Mouse (Mus musculus) ovary, adult 18-20 months (tissue): Measurements from ENCODE around the gene Styxl1.
A peak's percentile ranks its signal among the peaks of the same experiment; 100 is the strongest.

ENCODE experiments used
- DNase-seq: peaks from one replicate; pipeline ENCODE4 v3.0.0; 2022; ENCODE audit warnings: low spot score, mixed read lengths

The Styxl1 gene

GRCm38 (mm10) chr5:135764971-135765370, 13.2 kb downstream of the Styxl1 start:
- no peak for DNase-seq

GRCm38 (mm10) chr5:135763526-135763925, 14.7 kb downstream of the Styxl1 start:
- DNase-seq, result peak; percentile 29

DNA sequence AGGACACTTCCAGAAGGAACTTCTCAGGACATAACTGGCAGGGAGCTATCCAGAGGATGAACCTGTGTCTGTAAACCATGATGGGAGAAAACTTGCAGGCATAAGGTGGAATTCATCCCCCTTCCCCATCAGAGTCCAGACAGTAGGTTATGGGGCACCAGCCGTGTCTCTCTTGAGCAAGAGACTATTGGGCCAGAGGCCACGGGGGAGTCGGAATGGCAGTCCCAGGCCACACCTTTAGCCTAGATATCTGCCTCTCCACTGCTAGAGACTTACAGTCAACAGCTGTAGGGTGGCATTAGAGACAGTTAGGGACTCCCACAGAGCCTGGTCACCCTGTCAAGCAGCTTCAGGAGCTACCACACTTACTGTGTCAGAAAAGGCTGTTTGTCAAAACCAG, 16.3 kb downstream of the Styxl1 start:
- DNase-seq, result no peak

DNA sequence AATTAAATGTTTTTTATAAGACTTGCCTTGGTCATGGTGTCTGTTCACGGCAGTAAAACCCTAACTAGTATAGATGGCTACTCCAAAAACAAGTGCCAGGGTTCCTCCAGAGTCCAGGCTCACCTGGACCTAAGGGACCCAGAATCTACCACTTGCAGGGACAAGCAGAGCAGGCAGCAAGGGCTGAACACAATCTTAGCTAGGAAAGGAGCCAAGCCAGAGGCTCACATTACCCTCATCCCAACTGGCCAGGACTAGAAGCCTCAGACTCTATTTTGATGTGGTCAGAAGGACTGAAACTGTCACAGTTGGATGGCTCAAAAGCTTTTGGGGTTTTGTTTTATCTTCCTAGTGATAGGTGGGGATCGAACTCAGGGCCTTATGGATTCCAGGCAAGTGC, 26.6 kb downstream of the Styxl1 start:
- DNase-seq, result no peak

DNA sequence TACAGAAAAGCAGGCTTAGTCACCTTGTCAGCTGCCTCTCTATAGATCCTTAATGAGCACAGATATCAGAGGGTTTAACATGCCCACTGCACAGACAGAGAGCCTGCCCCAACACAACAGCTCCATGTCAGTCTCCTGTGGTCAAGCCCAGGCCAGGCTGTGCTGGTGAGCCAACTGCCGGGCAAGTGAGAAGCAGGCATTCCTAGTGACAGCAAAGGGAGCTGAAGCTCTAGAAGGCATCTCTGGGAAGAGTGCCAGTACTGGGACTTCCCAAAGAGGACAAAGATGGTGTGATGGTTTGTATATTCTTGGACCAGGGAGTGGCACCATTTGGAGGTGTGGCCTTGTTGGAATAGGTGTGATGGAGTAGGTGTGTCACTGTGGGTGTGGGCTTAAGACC, 27.1 kb downstream of the Styxl1 start:
- DNase-seq, result no peak

GRCm38 (mm10) chr5:135744742-135745141, 33.4 kb downstream of the Styxl1 start:
- DNase-seq, result no peak

DNA sequence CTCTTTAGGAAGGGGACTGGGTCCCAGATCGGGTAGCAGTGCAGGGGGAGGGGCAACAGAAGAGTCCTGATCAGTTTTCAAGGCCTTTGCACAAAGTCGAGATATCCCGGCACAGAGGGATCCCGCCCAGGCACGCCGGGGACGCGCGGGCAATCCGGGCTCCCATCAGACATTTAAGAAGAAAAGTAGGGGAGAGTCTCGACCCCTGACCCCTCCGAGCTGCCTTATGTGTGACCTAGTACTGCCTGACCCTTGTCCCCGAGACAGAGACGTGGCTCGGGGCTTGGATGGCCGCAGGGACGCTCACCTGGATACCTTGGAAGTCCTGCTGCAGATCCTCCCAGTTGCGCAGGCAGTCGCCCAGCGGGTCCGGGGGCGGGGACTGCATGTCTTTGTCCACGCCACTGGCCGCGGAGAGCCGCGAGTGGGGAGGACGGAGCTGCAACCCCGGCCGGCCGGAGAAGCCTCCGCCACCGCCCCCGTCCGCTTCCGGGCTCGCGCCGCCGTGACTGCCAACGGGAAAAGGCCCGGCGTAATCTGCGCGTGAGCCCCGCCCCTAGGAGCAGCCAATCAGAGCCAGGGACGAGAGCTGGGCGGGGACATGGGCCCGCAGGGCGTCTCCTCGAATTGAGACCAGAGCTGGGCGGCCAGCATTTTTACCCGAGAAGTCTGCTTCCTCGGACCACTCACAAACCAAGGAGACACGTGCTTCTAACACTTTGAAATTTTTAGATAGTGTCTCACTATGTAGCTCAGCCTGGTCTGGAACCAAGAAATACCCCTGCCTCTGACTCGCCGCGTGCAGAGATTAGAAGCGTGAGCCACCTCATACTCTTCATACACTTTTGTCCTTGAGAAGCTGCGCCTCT, 34.2 kb downstream of the Styxl1 start, which contains the start of gene Tmem120a:
TSS of gene Tmem120a (minus strand) at position 708 of the 869 bp plus-strand sequence.
- peak; percentile 92 for DNase-seq

DNA sequence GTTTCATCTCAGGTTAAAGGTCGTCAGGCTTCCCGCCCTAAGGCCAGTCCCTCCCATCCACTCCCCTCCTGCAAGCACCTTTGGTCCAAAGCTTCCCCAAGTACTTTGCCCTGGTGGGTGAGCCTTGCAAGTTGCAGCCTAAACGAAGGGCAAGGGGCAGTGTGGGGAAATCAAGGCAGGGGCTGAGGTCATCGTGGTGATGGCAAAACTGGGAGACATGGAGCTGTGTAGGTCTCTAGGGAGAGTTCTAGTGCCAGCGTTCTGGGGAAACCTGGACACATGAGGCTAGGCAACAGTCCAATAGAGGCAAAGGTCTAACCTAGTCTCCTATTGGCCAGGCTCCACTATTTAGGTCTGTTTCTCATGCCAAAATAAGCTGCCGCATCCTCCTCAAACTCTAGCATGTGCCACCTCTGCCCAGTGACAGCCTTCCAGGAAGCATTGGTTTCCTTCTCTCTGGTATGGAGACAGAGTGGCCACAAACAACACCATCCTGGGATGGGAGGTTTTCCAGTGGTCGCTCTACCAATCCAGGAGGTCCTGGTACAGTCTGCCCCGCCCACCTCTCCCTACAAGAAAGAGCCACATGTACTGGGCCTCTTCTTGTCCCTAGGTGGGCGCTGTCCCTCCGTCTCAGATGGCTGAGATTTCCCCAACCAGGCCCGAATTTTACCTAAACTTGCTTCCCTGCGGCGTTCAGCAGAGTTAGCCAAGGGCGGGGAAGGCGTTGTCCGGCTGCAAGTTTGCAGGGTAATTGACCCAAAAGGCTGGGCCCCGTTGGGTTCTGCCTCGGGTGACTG, 35.0 kb downstream of the Styxl1 start:
- no peak for DNase-seq

DNA sequence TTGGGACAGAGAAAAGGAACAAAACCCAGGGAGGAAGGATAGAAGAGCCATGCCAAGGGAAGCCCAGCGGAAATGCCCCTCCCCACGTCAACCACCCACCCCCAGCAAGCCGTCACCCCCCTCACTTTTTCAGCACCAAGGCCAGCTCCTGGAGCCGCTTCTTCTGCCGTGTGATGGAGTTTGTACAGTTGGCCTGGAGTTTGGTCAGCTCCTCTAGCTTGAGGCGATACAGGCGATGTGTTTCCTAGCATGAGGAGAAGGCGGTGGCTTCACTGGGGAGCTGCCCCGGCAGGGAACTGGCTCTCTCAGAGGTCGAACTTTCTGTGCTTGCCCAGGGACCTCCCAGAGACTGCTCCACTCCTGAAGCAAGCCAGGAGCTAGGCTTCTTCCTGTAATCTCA, 36.0 kb downstream of the Styxl1 start:
- no peak for DNase-seq

DNA sequence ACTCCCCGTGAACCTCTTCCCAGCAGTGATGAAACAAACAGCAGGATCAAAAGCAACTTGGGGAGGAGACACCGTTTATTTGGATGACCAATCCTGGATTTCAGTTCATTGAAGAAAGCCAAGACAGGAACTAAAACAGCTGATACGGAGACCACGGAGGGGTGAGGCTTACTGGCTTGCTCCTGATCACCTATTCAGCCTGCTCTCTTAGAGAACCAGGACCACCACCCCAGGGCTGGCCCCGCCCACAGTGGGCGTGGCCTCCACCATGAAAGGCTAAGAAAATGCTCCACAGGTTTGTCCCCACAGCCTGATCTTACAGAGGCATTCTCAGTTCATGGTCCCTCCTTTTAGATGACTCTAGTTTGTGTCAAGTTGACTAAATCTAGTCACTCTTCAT, 39.9 kb downstream of the Styxl1 start:
- DNase-seq, result no peak

- DNase-seq, result no peak
Observed at GRCm38 (mm10) chr5:135737154-135737553, 41.0 kb downstream of the Styxl1 start.

GRCm38 (mm10) chr5:135736544-135736943, 41.6 kb downstream of the Styxl1 start:
- no peak for DNase-seq

GRCm38 (mm10) chr5:135735741-135736140, 42.4 kb downstream of the Styxl1 start:
- no peak for DNase-seq

DNA sequence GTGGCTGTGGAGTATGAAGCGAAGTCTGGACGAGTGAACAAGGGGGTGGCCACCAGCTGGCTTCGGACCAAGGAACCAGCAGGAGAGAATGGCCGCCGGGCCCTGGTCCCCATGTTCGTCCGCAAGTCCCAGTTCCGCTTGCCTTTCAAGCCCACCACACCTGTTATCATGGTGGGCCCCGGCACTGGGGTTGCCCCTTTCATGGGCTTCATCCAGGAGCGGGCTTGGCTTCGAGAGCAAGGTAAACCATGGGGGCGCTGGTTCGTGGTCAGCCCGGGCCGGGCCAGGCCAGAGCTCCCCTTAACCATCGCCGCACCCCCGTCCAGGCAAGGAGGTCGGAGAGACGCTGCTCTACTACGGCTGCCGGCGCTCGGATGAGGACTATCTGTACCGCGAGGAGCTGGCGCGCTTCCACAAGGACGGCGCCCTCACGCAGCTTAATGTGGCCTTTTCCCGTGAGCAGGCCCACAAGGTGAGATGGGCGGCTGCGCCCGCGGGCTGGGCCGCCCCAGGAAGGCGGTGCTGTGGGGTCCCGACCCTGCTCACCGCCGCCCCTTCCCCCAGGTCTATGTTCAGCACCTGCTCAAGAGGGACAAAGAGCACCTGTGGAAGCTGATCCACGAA, 44.0 kb downstream of the Styxl1 start:
- no peak for DNase-seq

DNA sequence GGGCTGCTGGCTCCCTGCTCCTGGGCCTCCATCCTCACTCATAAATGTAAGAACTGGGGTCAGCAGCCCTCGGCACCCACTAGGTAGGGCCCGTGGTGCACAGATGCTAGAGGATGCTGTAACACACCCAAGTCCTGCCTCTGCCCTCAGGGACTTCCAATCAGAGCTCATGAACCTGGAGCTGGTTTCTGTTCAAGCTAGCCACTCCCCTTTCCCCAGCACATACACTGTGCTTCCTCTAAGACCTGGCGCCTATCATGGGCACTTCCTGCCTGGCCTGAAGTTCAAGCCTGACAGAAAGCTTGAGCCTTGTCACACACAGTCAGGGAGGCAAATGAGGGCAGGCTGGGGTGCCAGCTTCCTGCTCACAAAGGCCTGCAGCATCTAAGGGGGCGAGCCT, 45.1 kb downstream of the Styxl1 start:
- DNase-seq, result no peak

GRCm38 (mm10) chr5:135731322-135731721, 46.9 kb downstream of the Styxl1 start:
- no peak for DNase-seq

DNA sequence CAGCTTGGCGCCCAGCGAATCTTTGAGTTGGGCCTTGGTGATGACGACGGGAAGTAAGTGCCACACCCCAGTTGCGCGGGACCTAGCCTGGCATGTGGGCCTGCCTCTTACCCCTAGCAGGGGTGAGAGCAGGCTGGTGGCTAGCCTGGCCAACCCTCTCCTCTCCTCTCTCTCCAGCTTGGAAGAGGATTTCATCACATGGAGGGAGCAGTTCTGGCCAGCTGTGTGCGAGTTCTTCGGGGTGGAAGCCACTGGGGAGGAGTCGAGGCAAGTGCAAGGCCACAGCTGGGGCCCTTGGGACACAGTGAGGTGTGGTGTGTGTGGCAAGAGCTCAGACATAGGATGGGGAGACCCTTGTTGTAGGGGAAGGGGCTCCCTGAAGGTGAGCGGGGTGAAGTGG, 47.3 kb downstream of the Styxl1 start:
- no peak for DNase-seq

GRCm38 (mm10) chr5:135730278-135730677, 47.9 kb downstream of the Styxl1 start:
- no peak for DNase-seq

- DNase-seq, result no peak
Observed at GRCm38 (mm10) chr5:135729351-135729750, 48.8 kb downstream of the Styxl1 start.

DNA sequence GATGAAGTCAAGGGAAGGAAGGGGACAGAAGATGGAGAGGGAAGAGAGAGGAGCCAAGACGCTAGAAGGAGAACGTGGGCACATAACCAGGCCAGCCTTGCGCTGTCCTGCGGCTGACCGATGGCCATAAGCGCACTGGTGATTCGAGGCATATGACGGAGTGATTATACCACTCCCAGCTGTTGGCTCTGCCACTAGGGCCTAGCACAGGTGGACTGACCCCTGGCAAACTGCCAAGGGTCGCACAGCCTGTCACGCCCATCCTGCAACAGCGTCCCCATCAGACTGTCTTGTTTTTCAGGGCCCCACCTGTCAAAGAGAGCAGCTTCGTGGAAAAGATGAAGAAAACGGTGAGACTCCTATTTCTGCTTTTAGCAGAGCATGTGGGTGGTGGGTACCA, 49.8 kb downstream of the Styxl1 start:
- DNase-seq, result no peak

GRCm38 (mm10) chr5:135727871-135728270, 50.3 kb downstream of the Styxl1 start:
- no peak for DNase-seq

DNA sequence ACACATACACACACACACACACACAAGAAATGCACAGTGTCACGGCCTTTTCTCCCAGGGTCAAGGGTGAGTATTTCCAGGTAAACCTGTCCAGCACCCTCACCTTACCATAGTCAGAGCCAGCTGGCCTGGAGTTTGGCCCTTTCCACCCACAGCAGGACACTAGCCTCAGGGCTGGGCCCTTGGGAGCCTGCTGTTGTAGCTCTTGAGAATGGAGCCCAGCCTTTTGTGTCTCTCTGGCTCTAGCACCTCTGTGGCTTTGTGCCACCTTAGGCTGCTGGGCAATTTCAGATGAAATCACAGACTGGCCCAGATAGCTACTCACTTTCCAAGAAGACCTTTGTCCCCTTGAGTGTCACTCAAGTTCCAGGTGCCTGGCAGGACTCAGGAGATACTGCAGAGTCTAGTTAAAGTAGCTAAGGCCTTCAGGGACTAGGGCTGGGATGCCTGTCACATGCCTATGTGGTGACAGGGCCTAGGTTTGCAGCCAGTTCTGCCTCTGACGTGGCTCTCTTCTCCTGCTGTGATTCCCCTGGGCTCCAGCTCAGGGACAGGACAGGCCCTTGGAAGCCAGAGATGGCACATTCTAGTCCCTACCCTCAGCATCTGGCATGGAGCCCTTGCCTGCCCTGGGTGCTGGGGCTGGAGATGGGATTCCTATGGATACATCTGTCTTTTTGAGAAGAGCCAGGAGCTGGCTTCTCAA, 51.4 kb downstream of the Styxl1 start:
- DNase-seq, result no peak
